In the genomic region with DNA sequence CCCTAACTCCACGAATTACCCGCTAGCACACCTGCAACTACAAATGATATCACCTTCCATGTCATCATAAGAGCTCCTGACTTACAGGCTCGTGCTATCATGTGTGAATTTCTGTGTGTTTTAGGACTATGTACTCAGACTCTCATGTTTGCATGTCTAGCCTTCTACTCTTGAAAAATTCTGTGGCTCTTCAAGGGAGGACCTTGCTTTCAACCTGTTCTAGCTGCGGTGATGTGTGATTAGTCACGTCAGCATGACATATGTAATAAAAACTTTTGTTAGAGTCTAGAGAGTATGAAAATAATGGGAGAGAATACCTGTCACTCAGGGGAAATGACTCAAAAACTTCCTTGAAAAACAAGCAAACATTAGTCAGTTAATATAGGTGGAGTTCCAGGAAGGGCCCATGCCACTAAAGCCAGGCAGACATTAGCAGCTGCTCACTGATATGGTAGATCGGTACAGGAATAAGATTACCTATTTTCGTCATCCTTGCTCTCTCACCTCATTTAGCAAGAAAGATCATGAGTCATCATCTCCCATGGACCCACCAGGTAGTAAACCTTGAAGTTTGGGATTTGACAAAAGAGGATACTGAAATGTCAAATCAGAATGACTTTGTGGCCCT, we compare ENCODE assay signal across 18 mouse cellular contexts. TPM values are rescaled to one million over a fixed set of nuclear protein-coding genes. Genes with fewer than 3 reads are reported as not detected.
"Had no signal": no experiment of that assay in that cellular context is flagged by ENCODE, and none has a peak within 500 bp of the region (broad histone marks: within the 10 kb centered on the region; RNA-seq: fewer than 3 reads in every experiment).

No protein-coding gene starts in this region.

- H3K4me2 ChIP-seq: limb, embryonic 12.5 days; liver, embryonic 13.5 days; lung, embryonic 15.5 days; midbrain, embryonic 12.5 days; neural tube, embryonic 13.5 days had no signal

- H3K36me3 ChIP-seq: limb, embryonic 12.5 days; liver, embryonic 13.5 days; lung, embryonic 15.5 days; midbrain, embryonic 12.5 days; neural tube, embryonic 13.5 days had no signal

- H3K9me3 ChIP-seq: limb, embryonic 12.5 days; liver, embryonic 13.5 days; lung, embryonic 15.5 days; midbrain, embryonic 12.5 days; neural tube, embryonic 13.5 days had no signal

- DNase-seq: kidney, adult 2 months; kidney, postnatal 10 days; layer of hippocampus, postnatal 36 days; liver; liver, embryonic 13.5 days; liver, postnatal 0 days; lung, postnatal 14 days; retina, postnatal 1 day; thymus, adult 18-20 months; thymus, postnatal 14 days had no signal

- H3K4me1 ChIP-seq: liver, embryonic 13.5 days; lung, embryonic 15.5 days; midbrain, embryonic 12.5 days had no signal

- H3K4me3 ChIP-seq: limb, embryonic 12.5 days; liver, embryonic 13.5 days; lung, embryonic 15.5 days; midbrain, embryonic 12.5 days; neural tube, embryonic 13.5 days had no signal

- H3K27me3 ChIP-seq: limb, embryonic 12.5 days; liver, embryonic 13.5 days; lung, embryonic 15.5 days; midbrain, embryonic 12.5 days; neural tube, embryonic 13.5 days had no signal

- H3K9ac ChIP-seq: limb, embryonic 12.5 days; liver, embryonic 13.5 days; liver, postnatal 0 days; lung, embryonic 15.5 days; midbrain, embryonic 12.5 days; neural tube, embryonic 13.5 days had no signal

- ATAC-seq: liver, postnatal 0 days; midbrain, embryonic 16.5 days had no signal

- H3K27ac ChIP-seq: limb, embryonic 12.5 days; liver, embryonic 13.5 days; lung, embryonic 15.5 days; macrophage; midbrain, embryonic 12.5 days; neural tube, embryonic 13.5 days had no signal

RNA-seq across cellular contexts. Expression of a gene that starts 15.0 kb away (rescaled TPM):
- total RNA-seq: layer of hippocampus, postnatal 36 days; left cerebral cortex, postnatal 36 days; megakaryocyte-erythroid progenitor cell, adult 5-6 weeks had no signal
- polyA plus RNA-seq: limb, embryonic 12.5 days; liver, embryonic 13.5 days; macrophage; midbrain, embryonic 12.5 days had no signal
